Mouse (Mus musculus) embryonic facial prominence, embryonic 11.5 days (tissue): ENCODE data around the gene Hoxb1. TPM values are rescaled to one million over a fixed set of nuclear protein-coding genes. Genes with fewer than 3 reads are reported as not detected.

ENCODE experiments used
- ATAC-seq: fragments of 200-750 bp; cut with Nextera tagmentation; replicated peaks from 2 replicates; pipeline ENCODE4 v1.8.0; 2017; ENCODE audit warnings: low read depth; ENCODE audit not compliant: insufficient number of reproducible peaks, low FRiP score, low TSS enrichment
- DNase-seq: peaks from one replicate; pipeline ENCODE4 v3.0.0-alpha.2; 2015; ENCODE audit warnings: low spot score
- H3K27ac ChIP-seq: fragments of 300-500 bp; sonication (generic); replicated peaks from 2 replicates; pipeline ENCODE4 v1.5.1; 2014; ENCODE audit warnings: mild to moderate bottlenecking, low read depth, low read length, control low read depth
- H3K27me3 ChIP-seq: fragments of 300-500 bp; sonication (generic); 2 replicates; pipeline ENCODE4 v1.6.1; 2014; ENCODE audit warnings: mild to moderate bottlenecking, low read length, moderate library complexity, mixed read lengths; ENCODE audit not compliant: control insufficient read depth, insufficient read depth
- H3K36me3 ChIP-seq: fragments of 300-500 bp; sonication (generic); replicated peaks from 2 replicates; pipeline ENCODE4 v1.6.1; 2014; ENCODE audit warnings: low read depth, mild to moderate bottlenecking, low read length, moderate library complexity, mixed read lengths; ENCODE audit not compliant: control insufficient read depth, insufficient read depth
- H3K4me1 ChIP-seq: fragments of 300-500 bp; sonication (generic); 2 replicates; pipeline ENCODE4 v1.6.1; 2014; ENCODE audit warnings: low read length, mixed read lengths; ENCODE audit not compliant: control insufficient read depth, insufficient read depth
- H3K4me2 ChIP-seq: fragments of 300-500 bp; sonication (generic); 2 replicates; pipeline ENCODE4 v1.6.1; 2014; ENCODE audit warnings: low read depth, mild to moderate bottlenecking, control low read depth, low read length, moderate library complexity
- H3K4me3 ChIP-seq: fragments of 300-500 bp; sonication (generic); 2 replicates; pipeline ENCODE4 v1.5.1; 2014; ENCODE audit warnings: low read depth, low read length, control low read depth
- H3K9ac ChIP-seq: fragments of 300-500 bp; sonication (generic); replicated peaks from 2 replicates; pipeline ENCODE4 v1.6.1; 2014; ENCODE audit warnings: mild to moderate bottlenecking, control low read depth, low read length
- H3K9me3 ChIP-seq: fragments of 300-500 bp; sonication (generic); replicated peaks from 2 replicates; pipeline ENCODE4 v1.6.1; 2016; ENCODE audit warnings: mild to moderate bottlenecking, low read length, inconsistent platforms, mixed read lengths; ENCODE audit not compliant: control insufficient read depth
- WGBS: fragments of 180-500 bp; shearing (Covaris S2); extraction: QIAGEN DNeasy Blood & Tissue Kit; methylation state at CpG from one replicate; pipeline ENCODE4 v1.1.7; 2014; 5-methylcytosine and 5-hydroxymethylcytosine counted together
- polyA plus RNA-seq: library from polyadenylated mRNA; unstranded; fragments of >200 nt; fragmentation: Nextera tagmentation; extraction: Ambion mirVana; gene quantifications from 2 replicates; pipeline ENCODE4 v1.2.1, GENCODE M21; 2014

Gene Hoxb1
- polyA plus RNA-seq, 1 experiment from 2014 or later: 0.97 TPM

GRCm38 (mm10) chr11:96336597-96336996 lies 29.0 kb upstream of the Hoxb1 start:
- H3K27ac ChIP-seq: no peak overlapping the region
- no peaks in the 10 kb centered on the region for H3K36me3 ChIP-seq
- no peak overlapping the region for H3K9ac ChIP-seq
- no peak overlapping the region for H3K4me2 ChIP-seq
- 0% methylated on average over 2 of the region's 2 CpGs for WGBS
- no peak overlapping the region for H3K4me3 ChIP-seq
- H3K27me3 ChIP-seq: peaks cover 95% of the 10 kb centered on the region
- H3K9me3 ChIP-seq: no peaks in the 10 kb centered on the region
- ATAC-seq: no peak
- no peaks in the 10 kb centered on the region; the same call in 1 of the 2 replicates for H3K4me1 ChIP-seq
- DNase-seq: no peak

DNA sequence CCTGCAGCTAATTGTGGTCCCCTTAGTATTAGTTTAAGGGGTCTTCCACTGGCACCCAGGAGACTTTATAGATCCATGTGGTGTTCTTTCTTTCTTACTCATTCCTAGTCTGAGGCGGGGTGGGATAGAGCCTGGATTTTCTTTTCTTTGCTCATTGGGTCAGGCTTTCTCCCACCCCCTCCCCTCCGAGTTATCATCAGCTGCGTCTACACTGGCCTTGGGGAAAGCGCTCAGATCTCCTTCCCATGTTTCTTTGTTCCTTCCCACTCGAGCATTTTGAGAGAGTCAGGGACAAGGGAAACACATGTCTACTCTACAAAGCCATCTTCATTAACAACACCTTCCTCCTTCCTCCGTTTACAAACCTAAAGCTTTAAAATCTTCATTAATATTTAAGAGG lies 28.5 kb upstream of the Hoxb1 start:
- no peak overlapping the region for H3K4me2 ChIP-seq
- WGBS: 2% methylated on average over 6 of the region's 6 CpGs
- H3K9me3 ChIP-seq: no peaks in the 10 kb centered on the region
- ATAC-seq: no peak
- H3K4me1 ChIP-seq: no peaks in the 10 kb centered on the region; the same call in 1 of the 2 replicates
- no peak overlapping the region for H3K27ac ChIP-seq
- H3K9ac ChIP-seq: no peak overlapping the region
- no peak for DNase-seq
- H3K36me3 ChIP-seq: no peaks in the 10 kb centered on the region
- no peak overlapping the region for H3K4me3 ChIP-seq
- peaks cover 95% of the 10 kb centered on the region for H3K27me3 ChIP-seq

DNA sequence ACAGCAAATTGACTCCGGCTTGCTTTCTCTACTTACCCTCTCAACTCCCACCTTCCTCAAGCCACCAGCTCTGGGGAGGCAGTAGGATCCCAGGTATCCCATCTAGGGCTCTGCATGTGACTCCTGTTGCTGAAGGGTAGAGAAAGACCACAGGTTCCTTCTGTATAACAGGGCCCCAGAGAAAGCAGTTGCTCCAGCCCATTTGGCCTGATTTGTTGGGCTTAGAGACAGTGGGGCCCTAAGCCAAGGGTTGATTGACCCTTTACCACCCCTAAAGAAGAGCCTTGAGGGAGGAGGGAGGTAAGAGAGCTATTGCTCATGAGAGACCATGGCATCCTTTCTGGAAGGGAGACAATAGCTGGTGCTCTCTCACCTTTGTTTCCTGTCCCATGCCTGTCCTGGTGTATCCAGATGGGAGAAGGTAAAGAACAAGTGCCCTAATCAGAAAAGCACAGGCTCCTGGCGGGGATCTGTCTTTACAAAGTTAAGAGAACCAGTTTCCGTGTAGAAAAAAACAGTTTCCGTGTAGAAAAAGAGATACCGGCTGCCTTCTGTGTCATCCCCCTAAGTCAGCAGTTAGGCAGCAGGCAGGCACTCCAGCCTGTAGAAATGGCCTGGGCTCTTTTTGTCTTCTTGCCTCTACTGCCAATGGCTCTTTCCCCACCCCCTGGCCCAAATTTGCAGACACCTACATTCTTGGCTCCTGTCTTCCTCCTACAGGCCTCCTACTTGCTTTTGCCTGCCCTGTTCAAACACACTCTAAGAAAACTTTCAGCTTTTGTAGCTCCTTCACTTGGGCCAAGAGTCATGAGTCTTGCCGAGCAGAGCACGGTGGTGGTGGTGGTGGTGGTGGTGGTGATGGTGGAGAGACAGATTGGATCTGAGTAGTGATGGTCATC lies 26.3 kb upstream of the Hoxb1 start:
- no peak overlapping the region for H3K4me3 ChIP-seq

DNA sequence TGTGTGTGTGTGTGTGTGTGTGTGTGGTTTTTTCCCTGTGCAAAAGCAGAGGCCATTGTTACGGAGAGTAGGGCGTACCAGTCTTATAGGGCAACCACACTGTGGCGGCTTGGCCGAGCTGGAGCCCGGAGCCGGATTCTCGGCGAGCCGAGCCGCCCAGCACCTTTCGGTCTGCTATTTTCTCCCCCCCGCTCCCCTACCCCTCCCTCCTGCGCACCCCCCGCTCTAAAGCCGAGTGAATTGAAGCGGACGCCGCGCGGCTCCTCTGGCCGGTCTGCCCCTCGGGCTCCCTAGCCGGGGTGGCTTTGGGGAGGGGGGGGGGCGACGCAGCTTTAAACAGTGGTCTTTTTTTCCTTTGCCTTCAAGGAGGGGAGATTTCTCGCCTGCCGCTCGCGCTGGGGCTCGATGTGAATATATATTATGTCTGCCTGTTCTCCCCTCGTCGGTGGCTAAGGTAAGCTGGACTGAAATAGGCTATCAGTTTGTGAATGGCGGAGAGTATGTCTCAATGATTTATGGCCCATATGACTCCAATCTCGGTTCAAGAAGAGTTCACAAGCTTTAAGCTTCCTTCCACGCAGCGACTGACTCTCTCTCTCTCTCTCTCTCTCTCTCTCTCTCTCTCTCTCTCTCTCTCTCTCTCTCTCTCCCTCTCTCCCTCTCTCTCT lies 24.7 kb upstream of the Hoxb1 start:
- Histone ChIP-seq H3K9me3 (no peaks in the 10 kb centered on the region), H3K36me3 (no peaks in the 10 kb centered on the region), H3K27me3 (peaks cover 92% of the 10 kb centered on the region), H3K4me1 (no peaks in the 10 kb centered on the region; the same call in 1 of the 2 replicates), H3K9ac (no peak overlapping the region), H3K4me3 (no peak overlapping the region), H3K4me2 (peak overlapping the region; percentile 19; the same call in 1 of the 2 replicates), H3K27ac (no peak overlapping the region)
- WGBS: under 1% methylated on average over 28 of the region's 36 CpGs
- ATAC-seq: 0 out of 2 replicates have a peak, but pooled peaks have one; percentile 29
- no peak for DNase-seq

More for the DNA sequence above, 26.3 kb upstream of the Hoxb1 start:
- no peaks in the 10 kb centered on the region for H3K9me3 ChIP-seq
- H3K4me2 ChIP-seq: no peak overlapping the region
- peaks cover 92% of the 10 kb centered on the region for H3K27me3 ChIP-seq
- ATAC-seq (no peak), DNase-seq (no peak)
- no peak overlapping the region for H3K9ac ChIP-seq
- H3K4me1 ChIP-seq: no peaks in the 10 kb centered on the region; the same call in 1 of the 2 replicates
- no peaks in the 10 kb centered on the region for H3K36me3 ChIP-seq
- H3K27ac ChIP-seq: no peak overlapping the region; the same call in 1 of the 2 replicates
- 8% methylated on average over 7 of the region's 7 CpGs for WGBS

- H3K27me3 ChIP-seq: peaks cover 92% of the 10 kb centered on the region
Measured at GRCm38 (mm10) chr11:96341701-96342575, 23.6 kb upstream of the Hoxb1 start.

DNA sequence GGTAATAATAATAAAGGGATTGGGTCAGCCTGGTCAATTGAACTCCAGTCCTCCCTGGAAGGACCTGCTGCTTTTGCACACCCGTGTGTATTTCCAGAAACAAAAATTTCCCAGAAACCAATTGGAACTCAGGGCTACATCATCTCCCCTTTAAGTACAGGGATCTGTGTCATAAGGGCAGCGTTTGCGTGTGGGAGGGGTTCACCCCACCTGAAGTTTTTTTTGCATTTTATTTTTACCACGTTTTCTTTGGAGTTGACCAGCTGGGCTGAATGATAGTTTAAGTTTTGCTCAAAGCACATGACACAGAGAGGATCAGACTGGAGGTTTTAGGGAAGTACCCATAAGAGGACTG lies 23.0 kb upstream of the Hoxb1 start:
- no peak for DNase-seq
- ATAC-seq: no peak

More at GRCm38 (mm10) chr11:96341701-96342575, 23.6 kb upstream of the Hoxb1 start:
- Histone ChIP-seq H3K4me2 (peak overlapping the region; percentile 16), H3K36me3 (no peaks in the 10 kb centered on the region), H3K9me3 (no peaks in the 10 kb centered on the region), H3K4me3 (peak overlapping the region; percentile 19), H3K9ac (peak overlapping the region; percentile 41), H3K4me1 (no peaks in the 10 kb centered on the region; the same call in 1 of the 2 replicates), H3K27ac (no peak overlapping the region)
- DNase-seq (no peak), ATAC-seq (no peak)
- WGBS: under 1% methylated on average over 40 of the region's 40 CpGs

DNA sequence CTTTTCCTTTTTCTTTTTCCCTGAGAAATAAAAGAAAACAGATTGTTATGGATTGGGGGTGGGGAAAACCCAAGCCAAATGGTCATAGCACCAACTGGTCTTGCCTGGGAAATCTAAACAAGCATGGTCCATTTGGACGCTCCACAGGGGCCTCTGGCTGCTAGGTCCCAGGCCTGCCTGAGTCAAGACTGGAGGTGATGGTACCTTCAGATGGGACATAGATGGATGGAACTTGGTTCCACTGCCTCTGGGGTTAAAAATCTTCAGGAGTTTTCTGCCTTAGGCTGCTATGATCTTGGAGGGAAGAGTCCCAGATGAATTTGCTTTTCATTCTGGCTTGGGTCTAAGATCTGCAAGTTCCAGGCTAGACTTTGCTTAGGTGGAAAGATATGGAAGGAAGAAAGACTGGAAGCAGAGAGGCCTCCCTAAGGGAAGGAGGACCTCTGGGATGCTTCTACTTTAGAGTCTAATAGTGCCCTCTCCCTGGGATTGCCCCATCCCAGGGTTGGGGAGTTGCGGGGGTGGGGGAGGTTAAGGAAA lies 22.3 kb upstream of the Hoxb1 start:
- H3K27ac ChIP-seq: no peak overlapping the region
- H3K9ac ChIP-seq: no peak overlapping the region
- no peaks in the 10 kb centered on the region; the same call in 1 of the 2 replicates for H3K4me1 ChIP-seq
- DNase-seq: no peak
- H3K27me3 ChIP-seq: peaks cover 89% of the 10 kb centered on the region
- H3K36me3 ChIP-seq: no peaks in the 10 kb centered on the region
- no peak overlapping the region for H3K4me2 ChIP-seq
- H3K9me3 ChIP-seq: no peaks in the 10 kb centered on the region
- ATAC-seq: no peak
- no peak overlapping the region for H3K4me3 ChIP-seq
- 5% methylated on average over 2 of the region's 2 CpGs for WGBS

More for the DNA sequence above, 23.0 kb upstream of the Hoxb1 start:
- no peak overlapping the region for H3K4me2 ChIP-seq
- H3K9ac ChIP-seq: no peak overlapping the region
- no peak overlapping the region for H3K4me3 ChIP-seq
- no peaks in the 10 kb centered on the region; the same call in 1 of the 2 replicates for H3K4me1 ChIP-seq
- 5% methylated on average over 4 of the region's 4 CpGs for WGBS
- no peak overlapping the region for H3K27ac ChIP-seq
- H3K9me3 ChIP-seq: no peaks in the 10 kb centered on the region
- H3K27me3 ChIP-seq: peaks cover 90% of the 10 kb centered on the region
- H3K36me3 ChIP-seq: no peaks in the 10 kb centered on the region
